Mouse (Mus musculus): ENCODE data around the gene Vcl.

DNA sequence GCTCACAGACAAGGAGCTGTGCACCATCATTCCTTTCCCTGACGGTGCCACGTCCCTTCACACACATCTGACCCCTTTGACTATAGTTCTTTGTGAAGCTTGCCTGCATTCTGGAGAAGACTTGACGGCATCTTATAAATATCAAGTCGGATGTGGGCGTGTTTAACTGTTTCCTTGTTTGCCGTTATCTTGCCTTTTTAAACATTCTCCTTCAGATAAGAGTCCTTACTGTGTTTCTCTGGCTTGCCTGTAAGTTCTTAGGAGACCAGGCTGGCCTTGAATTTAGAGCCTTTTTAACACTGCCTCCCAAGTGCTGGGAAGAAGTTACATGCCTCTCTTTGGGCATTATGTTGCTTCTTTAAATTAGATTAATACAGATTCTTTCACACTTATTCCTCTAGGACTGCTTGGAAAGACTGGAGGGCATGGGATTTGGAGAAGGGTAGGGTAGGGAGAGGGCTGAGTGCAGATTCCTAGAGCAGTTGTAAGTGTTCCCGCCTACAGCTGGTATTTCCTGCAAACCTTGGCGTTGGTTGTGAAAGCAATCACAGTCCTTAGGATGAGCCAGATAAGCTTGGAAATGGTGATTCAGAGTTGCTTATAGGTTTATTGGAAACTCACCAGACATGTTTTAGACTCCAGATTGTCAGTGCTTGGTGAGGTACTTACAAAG, 136.4 kb downstream of the Vcl start:
- TF ChIP-seq CTCF (IDR thresholded peaks at IDR 0.05; ENCODE audit: extremely low read depth, insufficient read depth, insufficient read length, insufficient replicate concordance) (no peak), POLR2A (IDR thresholded peaks at IDR 0.05; ENCODE audit: low read depth, low read length) (no peak)
